Mouse (Mus musculus) lung, postnatal 36 days (tissue): ENCODE measurements around the gene Gas6.

ENCODE experiments used
- DNase-seq: peaks from one replicate; pipeline ENCODE4 v3.0.0; 2022; ENCODE audit warnings: mixed read lengths

The Gas6 gene

DNA sequence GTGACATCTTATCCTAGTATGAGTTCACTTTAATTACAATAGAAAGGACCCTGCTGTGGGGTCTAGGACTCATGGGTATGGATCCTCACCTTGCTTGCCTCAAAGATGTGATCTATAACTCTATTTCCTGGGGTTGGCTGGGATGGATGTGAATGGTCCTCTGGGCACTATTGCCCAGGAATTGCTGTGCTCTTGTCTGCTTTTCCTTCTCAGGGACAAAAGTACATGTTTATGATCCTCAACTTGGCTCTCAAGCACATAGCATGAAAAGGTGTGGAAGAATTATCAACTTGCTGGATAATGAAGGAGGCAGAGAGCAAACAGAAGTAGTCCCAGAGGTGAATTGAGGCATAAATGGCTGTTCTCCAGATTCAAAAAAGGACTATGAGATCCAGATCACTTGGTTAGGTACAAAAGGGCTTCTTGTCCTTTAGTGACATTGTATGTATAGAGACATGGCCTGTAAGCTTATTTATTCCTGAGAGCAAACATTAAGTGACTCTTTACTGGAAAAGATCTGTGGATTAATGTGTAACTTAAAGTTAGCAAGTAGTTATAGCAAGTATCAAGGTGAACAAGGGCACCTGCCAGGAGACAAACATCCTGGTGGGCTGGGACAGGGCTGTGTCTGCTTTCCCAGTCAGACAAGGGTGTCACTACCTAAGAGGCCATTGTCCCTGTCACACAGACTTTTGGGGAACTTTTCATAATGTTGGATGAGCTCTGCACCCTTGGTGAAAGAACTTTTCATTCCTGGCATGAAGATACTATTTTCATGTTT is 10.8 kb upstream of the Gas6 start:
- no peak for DNase-seq

DNA sequence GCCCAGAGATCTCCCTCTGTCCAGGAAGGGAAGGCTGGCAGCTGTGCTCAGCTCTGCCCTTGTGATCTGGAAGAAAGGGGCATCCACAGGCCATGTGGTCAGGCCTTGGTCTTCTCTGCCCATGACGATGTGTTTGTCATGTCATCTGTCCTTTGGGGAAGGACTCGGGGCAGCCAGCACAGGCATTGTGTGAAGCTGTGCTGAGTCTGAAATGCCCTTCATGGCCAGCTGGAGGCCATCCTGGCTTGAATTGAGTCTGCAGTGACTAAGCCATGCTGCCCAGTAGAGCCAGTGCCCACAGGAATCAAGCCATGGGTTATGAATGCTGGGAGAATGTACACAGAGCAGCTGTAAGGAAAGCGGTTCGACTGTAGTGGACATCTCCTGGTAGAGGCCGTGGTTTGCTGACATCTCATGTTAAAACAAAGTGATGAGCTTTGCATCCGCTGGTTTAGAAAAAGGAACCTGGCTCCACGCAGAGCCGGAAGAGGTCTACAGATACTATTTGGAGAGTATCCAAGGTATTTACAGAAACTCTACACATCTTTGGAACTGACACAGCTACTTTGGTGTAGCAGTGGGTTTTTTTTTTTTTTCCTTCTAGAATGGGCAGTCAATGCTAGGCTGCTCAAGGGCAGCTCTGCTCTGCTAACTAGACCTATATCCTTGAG is 9.8 kb upstream of the Gas6 start:
- no peak for DNase-seq

DNA sequence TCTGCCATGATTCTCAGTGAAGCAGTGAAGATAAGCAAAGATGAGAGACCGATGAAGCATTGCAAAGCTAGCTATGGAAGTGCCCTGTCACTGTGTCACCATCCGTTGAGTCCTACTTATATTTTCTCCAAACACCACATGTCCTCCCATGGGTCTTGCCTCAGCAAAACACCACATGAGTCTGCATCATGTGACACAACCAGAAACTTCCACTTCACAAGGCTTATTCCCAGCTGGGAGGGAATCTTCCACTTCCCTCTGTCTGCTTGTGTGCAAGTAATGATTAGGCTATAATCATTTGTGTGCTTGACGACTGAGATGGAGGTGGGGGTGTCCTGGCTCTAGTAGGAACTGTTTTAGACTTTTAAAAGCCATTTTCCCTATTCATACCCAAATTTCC is 6.9 kb upstream of the Gas6 start:
- no peak for DNase-seq

DNA sequence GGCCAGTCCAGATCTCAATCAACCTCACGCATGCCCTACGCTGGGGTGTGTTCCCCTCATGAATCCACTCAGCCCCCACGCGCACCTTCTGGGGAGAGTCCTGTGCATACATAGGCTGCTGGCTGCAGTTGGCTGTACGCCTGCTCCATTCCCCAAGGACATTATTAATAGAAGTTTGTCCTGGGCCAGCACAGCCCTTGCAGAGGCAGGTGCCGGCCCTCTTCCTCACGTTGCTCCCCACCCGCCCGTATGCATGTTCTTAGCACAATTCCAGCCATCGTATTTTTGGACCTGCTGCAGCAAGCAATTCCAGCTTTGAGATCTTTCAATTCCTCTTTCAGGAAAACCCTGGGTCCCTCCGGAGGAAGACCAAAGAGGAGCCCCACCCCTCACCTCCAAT is 1.3 kb downstream of the Gas6 start:
- peak; percentile 63 for DNase-seq

DNA sequence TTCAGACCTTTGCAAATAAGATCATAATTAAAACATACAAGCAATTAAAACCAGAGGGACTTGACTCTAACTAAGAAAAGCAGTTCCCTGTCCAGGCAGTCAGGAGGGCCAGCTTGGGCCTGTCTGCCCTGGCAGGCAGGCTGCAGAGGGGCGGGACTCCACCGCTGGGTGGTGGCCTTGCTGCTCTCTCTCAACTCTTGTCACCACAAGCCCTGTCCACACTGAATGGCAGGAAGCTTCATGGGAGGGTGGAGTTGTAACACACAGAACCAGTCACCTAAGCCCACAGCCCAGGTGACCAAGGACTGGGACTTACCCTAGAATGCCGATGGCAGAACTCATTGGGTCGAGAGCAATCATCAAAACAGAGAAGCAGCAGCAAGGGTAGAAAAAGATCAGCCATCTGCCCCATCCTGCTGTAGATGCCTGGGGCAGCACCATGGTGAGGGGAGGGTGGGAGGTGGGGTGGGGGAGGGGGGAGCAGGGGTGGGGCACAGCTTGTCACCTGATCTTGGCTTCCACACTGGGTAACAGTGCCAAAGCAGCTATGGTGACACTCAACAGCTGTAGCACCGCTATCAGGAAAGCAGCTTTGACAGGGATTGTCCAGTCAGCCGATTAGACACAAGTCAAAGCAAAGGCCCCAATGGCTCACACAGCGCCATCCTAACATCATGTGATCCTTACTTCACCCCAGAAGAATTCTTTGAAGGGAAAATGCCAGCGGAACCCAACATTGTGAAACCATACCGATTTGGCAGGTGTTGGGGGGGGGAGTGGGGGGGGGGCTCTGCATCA is 1.9 kb downstream of the Gas6 start:
- DNase-seq: peak; percentile 82

DNA sequence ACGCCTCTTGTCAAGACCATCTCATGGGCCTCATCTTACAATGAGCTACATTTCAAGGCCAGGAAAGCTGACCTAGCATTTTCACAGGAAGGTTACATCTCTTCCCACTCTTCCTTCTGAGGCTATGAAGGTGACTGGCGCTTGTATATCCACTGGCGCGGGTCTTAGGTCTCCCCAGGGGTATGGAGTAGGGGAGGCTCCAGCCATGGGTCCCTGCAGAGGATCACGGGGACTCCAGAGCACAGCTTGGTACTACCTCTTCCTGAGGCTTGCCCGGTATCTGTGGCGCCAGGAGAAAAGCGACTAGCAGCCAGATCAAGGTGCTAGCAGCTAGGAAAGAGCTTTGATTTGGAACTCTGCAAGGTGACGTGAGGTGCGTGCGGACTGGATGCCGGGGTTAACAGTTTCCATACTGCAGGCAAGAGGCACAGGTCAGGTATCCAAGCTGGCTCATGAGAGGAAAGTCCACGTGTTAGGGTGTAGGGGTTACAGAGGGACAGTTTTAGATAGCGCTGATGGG is 2.7 kb downstream of the Gas6 start:
- no peak for DNase-seq

DNA sequence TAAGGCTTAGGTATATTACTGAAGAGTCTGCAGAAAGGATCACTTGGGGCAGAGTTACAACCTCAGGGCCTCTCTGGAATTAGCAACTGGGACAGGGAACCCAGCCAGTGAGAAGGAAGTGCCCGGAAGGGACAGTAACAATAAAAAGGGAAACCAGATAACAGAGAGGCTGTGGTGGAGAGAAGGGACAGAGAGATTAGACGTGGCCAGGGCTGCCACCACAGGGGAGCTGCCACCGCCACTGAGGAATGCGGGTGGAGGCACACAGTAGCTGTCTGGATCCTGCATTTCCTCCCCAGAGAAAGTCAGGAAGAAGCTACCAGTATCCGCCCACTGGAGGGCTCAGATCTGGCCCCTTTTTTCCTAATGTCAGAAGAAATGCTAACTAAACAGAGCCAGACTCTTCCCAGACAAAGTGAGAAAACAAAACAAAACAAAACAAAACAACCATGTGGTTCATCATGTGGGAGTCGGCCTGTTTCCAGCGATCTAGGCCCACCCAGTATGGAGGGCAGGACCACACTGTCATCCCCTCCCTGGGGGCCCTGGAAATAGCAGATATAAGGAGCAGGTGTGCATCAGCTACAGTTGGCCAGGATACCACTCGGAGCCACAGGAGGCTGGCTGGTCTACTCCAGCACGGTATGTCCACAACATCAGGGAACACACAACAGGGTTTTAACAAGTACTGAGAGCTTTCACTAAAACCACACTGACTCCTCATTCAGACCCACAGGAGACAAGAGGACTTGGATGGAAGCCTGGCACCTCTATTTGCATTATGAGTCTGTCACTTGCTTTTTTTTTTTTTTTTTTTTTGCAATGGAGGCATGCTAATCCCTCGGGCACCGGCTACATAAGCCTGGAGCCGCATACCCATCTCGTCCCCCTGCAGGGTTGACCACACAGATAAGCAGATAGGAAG is 4.0 kb downstream of the Gas6 start:
- peak; percentile 66 for DNase-seq

DNA sequence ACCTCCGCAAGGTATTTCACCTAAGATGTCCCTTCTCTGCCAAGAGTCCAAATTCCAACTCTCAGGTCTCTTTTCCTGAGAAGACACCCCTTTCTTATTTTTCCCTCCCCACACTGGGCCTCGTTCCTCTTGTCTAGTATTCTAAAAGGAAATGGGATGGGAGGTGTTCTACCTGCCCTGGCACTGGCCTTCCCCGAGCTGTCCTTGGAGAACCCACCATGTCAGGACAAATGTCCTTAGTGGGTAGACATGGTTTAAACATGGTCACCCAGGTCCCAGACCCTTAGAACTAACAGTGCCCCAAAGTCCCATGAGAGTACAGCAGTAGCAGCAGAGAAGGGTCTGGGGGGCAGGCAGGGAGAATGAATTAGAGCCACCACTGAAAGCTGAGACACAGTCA is 4.9 kb downstream of the Gas6 start:
- DNase-seq: no peak

DNA sequence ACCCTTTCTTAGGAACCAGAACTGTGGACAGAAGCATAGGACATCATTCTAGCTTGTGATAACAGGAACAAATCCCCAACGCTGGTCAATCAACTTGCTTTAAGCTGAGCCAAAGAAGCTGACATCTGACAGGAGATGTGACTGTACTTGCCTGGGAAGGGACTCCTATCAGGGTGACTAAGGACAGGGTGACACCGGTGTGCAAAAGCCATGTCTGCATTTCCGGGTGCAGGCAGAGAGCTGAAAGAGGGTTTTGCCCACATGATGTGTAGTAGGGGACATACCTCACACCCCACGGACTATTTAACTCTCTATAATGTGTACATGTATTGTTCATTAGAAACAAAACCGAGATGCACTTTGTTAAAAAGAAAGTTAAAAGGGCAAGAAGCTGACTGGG is 11.1 kb downstream of the Gas6 start:
- DNase-seq: no peak

DNA sequence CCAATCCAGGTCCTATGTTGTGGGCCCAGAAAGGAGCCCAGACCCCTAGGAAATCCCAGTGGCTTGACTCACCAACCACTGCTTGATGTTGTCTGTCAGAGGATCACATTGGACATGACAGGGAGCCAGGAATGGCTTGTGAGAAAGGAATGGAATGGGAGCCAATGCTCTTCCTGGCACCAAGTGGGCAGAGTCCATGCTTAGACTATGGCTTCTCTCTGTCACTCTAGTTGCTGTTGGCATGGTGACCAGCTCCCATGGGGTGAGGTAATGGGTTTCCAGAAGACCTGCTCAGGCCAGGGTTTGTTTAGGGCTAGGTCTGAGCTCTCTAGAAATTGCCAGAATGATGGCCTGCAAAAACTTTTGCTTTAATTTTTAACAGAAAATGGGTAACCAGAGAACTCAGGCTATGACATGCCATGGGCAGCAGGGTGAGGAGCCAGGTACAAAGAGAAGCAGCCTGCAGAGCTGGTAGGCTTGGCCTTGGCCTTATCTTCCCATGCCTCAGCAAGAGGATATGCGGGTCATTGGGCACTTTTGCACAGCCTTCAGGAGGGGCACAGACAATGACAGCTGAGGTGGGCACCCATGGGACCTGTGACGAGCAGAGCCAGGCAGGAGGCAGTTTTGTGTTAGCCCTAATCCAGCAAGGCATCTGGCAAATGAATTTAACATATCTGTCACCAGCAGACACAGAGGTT is 12.0 kb downstream of the Gas6 start:
- DNase-seq: no peak

DNA sequence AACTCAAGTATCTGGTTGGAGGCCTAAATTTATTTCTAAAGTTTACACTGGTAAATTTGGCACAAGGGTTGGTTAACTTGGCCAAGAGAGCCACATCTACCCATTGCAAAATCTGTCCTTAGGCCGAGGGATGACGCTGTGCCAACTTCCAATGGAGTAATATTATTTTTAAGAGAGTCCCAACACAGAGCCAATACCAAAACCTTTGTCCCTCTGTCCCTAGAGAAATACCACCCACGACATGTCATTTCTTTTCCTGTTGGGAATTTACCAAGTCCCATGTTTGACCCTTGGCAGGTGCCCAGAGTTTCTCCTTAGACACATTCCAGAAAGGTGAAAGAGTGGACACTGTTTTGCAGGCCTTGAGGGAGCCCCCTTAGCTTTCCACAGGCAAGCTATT is 12.7 kb downstream of the Gas6 start:
- DNase-seq: peak; percentile 74

DNA sequence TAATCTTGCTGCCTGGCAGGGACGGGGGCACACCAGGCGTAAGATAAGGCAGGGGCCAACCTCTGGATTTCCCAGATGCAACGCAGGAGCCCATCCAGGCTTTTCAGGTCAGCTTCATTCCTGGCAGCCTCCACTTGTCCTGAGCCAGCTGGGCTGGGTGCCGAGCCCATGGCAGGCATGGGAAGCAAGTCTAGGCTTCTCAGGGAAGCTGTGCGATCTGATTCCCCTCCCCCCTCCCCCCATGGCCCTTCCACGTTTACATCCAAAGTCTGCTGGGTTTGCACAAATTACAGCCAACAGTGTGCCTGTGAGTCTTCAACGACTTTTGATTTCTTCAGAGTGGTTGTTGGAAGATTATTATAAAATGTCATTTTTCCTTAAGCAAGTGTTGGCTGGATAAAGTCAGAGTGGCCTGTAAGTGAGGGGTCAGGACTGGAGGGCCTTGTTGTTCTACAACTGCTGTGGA is 13.2 kb downstream of the Gas6 start:
- peak; percentile 54 for DNase-seq

DNA sequence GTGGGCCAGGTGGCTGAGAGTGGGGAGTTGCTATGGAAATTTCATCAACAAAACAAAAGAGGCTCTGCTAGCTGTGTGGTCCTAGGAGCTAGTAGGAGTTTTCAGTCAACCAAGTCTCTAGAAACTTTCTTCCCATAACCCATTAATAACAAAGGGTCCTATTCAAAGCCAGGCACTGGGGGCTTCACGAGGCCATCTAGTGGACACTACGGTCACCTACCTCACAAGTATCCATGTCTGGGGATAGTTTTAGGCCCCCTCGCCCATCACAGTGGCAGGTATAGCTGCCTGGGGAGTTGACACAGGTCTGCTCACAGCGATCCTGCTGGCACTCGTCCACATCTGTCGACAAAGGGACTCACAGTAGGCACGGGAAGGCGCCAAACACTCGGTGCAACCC is 18.4 kb downstream of the Gas6 start:
- DNase-seq: no peak

DNA sequence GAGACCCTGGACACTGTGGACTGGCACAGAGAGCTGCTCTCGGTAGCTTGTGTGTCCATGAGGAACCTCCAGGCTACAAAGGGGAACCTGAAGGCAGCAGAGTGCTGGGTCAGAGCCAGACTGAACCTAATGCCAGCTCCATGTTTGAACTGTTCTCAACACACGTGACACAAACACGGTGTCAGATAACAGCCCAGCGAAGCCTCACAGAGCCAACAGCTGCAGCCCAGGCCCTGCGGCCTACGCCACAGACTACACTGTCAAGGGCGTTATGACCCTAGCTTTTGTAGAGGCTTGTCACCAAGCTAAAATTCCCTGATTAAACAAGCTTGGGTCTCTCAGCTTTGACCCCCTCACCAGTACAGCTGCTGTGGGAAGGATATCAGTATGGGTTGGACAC is 22.0 kb downstream of the Gas6 start:
- peak; percentile 82 for DNase-seq

DNA sequence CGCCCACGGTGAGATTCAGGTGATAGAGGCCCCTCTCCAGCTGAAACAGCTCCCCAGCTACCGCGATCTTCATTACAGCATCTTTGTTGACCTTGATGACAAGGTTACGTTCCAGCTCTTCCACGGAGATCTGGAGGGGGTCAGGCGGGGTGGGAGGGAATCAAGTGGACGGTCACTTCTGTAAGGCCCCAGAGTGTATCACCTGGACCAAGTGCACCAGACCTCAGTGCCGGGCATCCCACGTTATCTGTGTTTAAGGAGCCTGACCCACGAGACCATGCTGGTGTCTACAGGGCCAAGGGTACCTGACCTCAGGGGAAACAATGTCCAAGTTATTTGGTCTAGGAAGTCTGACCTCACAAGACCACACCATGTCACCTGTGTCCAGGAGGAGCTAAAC is 22.8 kb downstream of the Gas6 start:
- no peak for DNase-seq

DNA sequence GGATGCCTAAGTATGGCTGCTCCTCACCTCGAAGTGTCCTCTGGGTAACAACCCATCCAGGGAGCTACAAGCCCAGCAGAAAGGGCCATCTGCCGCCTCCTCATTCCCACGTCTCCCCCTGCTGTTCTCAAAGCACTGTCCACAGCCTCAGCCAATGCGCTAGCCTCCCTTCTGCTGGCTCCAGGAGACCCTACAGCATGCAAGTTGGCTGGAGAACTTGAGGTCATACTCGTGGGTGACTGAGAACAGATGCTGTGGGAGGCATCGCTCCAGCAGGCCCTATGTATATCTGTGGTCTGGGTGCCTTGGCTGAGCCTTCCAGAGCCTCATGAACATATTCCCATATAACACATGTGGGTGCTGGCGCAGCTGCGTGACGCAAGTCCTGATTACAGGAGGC is 25.6 kb downstream of the Gas6 start:
- no peak for DNase-seq

DNA sequence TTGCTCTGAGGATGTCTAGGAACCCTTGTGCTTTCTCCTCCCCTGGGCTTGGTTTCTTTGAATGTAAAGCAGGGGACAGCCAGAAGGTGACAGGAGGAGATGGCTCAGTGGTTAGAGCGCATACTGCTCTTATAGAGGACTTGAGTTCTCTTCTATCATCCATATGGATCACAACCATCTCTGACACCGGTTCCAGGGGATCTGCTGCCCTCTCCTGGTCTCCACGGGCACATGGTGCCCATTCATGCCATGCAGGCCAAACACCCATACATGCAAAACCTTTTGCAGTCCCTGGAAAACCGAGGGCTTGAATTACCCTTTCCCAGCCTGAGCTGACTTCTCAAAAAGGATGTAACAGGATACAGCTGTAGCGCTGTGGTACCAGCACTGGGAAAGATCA is 27.3 kb downstream of the Gas6 start:
- DNase-seq: no peak

DNA sequence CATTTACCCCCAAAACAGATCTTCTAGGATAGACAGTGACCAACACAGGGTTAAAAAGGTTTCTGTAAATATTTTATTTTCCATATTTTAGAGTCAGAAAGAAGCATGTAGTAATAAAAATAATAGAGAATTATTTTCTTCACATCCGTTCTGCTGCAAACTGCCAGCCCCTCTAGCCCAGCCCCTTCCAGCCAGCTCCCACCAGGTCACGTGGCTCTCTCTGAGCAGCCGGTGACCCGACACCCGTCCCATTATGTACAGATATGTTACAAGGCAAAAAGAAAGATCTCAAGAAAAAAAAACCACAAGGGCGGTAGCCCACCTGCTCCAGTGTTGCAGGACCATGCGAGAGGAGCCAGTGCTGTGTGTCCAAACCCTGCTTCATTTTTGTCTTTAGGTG is 29.0 kb downstream of the Gas6 start:
- no peak for DNase-seq

DNA sequence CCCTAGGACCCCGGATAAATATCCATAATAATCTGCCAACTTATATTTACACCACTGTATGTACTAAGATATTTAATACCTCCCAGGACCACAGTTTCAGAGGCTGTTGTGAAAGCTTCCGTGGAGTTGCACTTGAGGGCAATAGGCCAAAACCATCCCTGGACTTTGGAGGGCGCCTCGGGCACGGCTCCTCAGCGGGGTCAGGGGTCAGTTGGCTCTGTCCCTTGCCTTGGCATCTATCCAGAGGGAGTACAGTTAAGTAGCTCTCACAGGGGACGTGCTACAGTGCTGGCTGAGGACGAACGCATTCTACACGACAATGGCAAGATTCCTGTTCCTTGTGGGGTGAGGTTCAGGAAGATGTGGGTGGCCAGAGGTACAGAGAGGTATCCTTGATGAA is 31.9 kb downstream of the Gas6 start:
- peak; percentile 89 for DNase-seq

DNA sequence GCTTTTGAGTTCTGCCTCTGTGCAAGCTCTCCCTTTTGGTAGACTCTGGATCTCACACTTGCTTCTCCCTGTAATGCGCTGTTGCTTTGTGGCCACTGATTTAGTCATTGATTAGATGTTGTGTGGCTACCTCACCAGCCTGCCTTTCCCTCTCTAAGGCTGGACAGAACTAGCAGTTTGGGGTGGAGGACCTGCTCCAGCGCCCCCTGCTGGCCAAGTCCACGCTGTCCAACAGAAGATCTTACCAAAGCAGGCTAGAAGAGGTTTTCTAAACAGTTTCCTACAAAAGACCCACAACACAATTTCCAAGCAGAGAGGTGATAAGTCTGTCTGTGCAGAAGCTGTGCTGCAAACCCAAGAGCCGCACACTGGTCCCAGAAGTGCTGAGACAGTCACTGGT is 32.4 kb downstream of the Gas6 start:
- peak; percentile 85 for DNase-seq

DNA sequence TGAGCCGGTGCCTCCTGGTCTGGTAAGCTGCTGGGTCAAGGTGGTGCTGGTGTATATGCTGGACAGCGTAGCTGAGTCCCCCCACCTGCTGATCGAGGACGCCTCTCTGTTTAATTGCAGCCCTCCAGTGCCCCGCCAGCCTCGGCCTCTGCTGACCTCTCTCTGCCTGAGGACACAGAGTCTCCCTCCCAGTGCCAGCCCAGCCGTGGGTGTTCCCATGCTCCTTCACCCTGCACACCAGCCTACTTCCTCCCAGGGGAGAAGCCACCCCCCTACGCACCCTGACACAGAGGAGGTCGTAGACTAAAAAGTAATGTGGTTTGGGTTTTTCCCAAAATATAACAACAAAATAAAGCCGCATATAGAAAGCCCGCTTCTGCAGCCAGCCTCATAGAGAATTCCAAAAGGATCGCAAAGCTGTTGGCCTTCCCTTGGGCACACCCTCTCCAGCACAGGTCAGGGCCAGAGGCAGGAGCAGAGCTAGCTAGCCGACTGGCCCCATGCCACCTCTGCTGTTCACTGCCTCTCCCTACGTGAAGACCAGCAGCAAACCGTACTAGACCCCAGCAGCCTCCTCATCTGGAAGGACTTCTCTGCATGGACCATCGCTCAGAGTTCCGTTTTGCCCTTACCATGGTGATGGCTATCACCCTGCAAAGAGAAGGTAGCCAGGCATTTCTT is 33.1 kb downstream of the Gas6 start:
- DNase-seq: no peak
